Mouse (Mus musculus) MN1 (cell line): Measurements from ENCODE around the gene Mtmr10.

ENCODE experiments used
- DNase-seq: peaks from one replicate; pipeline ENCODE4 v3.0.0-alpha.2; 2016; ENCODE audit warnings: low spot score

Gene Mtmr10

DNA sequence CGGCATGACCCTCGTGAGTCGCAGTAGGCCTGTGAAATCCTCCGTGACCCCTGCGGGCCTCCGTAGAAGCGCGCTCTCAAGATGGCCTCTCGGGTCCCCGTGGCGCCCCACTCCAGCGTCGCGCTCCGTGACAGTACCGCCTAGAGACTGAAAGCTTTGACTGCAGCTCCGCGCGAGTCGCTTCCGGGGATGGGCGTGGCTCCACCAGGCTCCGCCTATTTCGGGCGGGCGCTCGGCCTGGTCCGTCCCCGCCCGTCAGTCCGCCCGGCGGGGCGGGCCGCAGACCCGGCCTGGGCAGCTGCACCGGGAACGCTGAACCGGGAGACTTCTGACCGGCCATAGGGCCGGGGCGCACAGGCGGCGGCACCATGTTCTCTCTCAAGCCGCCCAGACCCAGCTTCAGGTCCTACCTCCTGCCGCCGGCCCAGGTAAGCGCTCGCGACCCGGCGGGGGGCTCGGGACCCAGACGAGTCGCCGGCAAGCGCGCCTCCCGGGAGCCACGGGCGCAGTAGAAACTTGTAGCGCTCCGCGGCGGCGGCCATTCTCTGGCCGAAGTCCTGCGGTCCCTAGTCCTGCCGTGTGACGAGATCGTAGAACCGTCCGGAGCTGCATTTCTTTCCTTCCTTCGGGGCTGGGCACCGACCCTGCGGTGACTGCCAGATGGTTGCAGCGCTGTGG lies at the start of gene Mtmr10:
Gene Mtmr10 (plus strand): TSS at position 240 of the 678 bp plus-strand sequence.
- peak; percentile 75 for DNase-seq

DNA sequence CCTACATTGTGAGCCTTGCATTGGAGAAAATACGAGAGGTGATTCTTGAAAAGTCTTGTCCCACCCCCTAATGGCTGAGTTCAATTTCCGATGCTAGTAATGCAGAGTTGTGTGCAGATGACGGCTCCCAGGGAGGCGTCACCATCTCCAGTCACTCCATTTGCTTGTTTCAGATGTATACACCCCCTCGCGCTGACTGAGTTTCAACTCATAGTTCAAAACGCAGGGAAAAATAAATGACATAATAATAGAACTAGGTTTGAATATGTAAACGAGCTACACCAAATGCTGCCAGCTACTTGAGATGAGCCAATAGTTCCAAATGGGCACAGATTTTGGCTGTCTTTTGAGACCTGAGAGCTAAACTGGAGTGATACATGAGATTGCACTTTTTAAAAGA lies 49.7 kb upstream of the Mtmr10 start:
- DNase-seq, result no peak

DNA sequence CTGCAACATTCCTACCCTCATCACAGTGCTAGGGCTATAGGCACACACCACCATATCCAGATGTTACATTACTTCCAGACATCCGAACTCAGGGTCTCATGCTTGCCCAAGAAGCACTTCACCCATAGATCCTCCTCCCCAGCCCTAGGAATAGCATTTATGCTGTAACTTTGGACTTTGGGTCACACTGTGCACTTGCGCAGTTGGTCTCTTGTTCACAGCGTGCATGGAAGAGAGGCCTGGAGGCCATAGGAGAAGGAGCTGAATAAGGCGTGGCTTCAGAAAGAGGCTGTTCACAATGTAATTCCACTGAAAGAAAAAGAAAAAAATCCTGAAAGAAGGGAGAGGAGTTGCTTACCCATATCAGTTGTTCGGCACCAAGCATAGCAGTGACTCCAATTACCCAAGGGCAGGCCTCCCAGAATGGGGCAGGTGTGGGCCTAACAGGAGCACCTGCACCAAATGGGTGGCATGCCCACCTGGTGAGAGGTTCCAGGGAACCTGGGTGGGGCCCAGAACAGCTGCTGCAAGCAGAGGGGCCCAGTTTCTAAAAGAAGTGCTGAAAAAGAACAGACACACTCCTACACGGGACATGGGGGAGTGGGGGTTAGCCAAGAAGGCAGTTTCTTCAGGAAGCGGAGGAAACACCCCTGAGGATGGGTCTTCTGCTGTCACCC lies 48.9 kb upstream of the Mtmr10 start:
- no peak for DNase-seq

DNA sequence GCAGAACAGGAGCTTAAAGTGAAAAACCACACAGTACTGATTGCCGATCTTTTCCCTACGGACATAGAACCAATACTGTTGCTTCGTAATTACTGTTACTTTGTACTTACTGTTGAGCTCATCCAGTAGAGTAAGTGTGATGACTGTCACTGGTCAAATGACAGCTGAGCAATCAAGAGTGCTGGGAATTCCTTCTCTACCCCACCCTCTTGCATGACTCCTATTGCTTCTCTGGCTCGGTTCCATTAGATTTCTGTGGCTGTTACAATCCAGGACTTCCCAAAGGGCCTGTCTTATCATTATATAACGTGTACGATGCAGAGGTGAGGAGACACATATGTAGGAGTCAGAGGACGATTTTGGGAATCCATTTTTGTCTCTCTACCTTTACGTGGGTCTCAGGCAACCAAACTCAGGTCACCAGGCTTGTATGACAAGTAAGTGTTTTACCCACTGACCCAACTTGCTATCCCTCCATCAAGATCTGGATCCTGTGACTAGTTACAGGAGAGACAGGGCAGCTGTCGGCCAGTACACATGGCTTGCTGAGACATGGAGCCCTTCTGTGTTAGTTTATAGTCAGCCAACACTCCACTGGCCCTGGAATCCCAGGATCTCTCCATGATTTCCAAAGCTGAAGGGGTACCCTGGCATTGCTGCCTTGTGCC lies 48.2 kb upstream of the Mtmr10 start:
- no peak for DNase-seq

DNA sequence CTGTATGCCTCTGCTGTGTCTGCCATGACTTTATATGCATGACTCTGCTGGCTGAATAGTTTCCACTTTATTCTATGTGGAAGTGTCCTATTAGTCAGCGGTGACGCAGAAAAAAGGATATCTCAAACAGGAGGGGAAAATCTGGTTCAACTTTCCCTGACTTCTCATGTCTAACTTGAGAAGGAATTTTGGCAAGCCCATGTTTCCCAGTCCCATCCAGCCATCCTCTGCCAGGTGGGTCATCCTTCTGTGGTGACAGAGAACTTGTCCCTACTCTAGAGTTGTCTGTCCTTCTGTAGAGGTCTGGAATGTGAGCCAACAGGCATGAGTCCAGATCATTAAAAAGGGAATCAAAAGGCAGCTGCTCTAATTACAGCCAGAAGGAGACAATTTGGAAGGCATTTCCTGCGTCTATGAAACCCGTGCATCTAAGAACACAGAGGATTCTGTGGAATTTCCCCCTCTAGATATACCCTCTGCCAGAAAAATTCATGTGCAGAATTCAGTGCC lies 47.6 kb upstream of the Mtmr10 start:
- no peak for DNase-seq

DNA sequence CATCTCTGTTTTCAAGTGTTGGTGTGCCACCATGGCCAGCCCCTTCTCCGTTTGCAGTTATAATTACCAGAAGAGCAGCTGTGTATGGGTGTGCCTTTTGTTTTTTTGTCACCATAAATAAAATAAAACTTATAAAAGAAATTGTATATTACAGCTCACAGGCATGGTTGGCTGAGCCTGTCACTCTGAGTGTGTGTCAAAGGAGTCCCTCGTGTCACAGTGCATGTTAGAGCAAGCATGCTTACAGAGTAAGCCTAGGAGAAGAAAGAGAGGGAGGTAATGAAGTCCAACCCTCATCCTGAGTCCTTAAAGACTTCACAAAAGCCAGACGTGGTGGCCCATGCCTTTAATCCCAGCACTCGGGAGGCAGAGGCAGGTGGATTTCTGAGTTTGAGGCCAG lies 45.0 kb upstream of the Mtmr10 start:
- DNase-seq, result no peak

DNA sequence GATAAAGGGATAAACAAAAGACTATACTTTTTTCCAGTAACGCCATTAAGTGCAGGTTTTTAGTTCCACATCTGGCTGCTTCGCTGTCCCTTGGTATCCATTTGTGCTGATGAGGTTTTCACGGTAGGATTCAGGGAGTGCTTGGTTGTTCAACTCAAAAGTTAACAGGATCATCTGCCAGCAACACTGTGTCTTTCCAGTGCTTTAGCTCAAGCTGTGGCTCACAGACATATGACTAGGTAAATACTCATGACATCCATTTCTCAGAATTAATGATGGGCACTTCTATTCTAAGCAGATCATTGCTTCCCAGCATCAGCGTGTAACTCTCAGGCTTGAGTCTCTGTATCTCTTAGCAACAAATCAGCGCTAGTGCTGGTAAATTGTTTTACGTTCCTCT lies 43.1 kb upstream of the Mtmr10 start:
- DNase-seq, result no peak

DNA sequence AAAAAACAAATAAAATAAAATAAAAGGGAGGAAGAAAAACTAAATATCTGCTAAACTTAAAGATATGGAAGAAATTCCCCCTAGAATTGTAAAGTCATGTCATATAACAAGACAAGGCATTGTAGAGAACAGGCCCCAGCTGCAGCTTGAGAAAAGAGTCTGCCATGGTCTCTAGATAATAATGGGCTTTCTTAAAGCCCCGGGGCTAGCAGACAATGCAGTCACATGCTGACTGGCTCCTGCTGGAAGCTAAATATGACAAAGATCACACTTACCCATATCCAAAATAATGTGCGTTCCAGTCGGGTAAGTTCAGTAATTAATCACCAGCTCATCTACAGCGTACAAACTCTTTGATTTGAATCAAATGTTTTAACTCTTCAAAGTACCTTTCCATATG lies 40.7 kb upstream of the Mtmr10 start:
- DNase-seq, result no peak

DNA sequence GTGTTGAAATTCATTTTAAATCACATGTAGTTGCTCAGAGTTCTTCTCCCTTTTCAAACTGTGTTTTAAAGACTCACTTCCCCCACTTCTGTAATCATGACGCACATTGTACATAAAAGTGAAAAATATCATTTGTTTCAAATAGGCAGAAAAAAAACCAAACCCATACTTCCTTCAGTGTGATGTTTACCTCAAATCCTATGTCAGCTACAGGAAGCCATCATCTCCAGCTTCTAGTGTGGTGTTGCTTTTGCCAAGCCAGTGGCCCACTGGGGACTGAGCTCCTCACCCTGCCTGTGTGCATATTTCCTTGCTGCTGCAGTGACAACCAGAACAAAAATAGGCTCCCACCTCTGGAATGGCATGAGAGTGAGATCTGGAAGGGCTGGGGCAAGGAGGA lies 39.1 kb upstream of the Mtmr10 start:
- DNase-seq, result no peak

DNA sequence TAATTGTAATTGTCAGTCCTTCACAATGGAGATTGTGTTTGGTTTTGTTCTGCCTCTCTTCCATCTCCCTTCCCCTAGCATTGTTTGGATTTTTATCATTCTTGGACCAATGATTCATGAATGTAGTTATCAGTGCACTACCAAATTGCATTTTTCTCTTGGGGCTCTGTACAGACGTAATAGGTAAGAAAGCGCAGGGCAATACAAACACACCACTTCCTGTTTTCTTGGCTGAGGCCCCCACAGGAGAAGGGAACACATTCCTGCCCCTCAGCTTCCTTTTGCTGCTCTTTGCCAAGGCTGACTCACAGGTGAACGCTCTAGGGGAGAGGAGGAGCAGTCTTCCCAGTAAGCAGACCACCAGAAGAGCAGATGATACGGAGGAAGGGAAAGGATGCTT lies 37.7 kb upstream of the Mtmr10 start:
- DNase-seq, result no peak

DNA sequence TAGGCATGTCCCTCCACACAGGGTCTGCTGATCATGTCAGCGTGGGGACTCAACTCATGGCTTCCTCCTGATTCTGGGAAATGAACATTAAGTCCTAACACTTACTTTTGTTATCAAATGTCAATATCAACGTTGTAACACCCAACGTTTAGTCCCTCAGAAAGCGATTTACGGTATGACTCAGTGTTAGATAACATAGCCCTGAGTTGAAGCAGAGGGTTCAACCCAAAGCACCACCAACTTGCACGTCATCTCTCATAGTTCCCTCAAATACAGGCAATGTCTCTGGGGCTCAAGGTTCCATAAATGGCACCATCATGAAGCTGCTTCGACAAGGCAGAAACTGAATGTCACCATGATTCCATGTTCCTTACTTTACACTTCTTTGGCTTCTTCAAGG lies 37.0 kb upstream of the Mtmr10 start:
- no peak for DNase-seq

DNA sequence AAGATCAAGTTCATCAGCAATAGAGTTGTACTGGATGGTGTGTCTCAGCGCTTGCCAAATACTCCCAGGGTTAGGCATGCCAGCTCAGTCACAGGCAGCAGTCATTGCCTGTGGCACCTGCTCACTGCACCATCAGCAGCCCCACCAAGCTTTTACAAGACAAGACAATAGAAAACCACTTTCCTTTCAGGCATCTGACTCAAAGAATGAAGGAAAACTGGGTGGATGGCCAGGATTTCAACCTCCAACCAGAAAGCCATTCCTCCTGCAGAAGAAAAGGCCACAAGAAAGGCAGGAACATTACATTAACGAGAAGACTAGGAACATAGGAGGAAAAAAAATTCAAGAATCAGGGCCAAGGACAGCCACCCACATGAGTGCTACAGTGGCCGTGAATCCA lies 33.7 kb upstream of the Mtmr10 start:
- DNase-seq, result no peak

DNA sequence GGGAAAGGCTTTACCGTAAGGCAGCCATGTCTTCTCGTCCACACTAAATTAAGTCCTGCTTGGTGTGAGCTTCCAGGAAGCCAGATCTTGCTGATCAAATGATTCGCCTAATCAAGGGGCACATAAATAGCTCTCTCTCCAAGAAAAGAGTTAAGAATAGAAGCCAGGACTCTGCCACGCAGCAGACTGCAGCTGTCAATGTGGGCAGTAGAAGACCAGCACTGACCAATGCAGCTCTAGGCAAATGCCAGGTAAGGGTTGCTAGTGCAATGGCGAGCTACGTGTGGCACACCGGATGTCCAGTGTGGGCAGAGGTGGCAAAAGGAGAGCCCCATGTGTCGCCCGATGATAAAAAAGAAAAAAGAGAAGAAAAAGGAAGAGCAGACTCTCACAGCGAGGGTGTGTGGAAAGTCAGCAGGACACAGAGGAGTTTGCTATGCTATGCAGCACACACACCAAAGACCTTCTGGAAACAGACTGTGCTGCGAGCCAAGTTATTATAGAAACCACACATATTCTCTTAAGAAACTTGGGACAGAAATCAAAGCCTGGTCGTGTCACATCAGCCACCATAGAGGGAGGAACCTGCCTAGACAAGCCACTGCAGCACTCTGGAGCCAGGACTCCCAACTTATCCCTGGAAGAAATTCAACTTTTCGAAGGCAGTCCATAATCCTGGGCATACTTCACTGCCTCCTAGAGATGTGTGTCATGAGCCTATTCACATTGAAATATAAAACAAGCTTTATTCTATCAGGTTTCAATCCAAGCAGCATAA lies 21.8 kb upstream of the Mtmr10 start:
- DNase-seq, result no peak

DNA sequence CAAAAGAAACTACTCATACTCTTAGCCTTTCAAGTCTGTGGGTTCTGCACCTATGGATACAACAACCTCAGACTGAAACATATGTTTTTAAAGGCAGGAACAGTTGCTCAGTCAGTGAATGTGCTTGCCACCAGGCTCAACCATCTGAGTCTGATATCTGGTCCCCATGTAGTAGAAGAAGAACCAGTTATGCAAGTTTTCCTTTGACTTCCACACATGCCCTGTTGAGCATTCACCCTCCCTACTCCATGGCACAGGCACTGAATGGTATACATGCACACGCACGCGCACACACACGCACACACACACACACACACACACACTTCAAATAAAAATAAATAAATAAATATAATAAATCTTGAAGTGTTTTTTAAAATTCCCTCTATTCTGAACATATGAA lies 20.9 kb upstream of the Mtmr10 start:
- no peak for DNase-seq

DNA sequence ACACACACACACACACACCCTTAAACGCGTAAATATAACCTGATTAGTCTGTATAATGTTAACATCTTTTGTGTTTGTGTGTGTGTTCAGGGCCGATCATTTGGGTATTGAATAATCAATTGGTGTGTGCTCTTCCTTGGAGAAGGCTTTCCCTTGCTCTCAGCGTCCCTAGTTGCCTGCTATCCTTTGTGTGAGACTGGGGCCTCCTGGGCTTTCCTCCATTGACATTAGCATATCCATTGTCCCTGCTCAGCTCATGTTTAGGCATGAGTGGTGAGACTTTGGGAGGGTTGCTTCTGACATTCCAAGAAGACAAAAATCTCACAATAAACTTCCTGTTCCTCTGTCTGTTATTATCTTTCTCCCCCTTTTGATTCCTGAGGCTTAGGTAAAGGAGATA lies 15.5 kb upstream of the Mtmr10 start:
- DNase-seq, result no peak

DNA sequence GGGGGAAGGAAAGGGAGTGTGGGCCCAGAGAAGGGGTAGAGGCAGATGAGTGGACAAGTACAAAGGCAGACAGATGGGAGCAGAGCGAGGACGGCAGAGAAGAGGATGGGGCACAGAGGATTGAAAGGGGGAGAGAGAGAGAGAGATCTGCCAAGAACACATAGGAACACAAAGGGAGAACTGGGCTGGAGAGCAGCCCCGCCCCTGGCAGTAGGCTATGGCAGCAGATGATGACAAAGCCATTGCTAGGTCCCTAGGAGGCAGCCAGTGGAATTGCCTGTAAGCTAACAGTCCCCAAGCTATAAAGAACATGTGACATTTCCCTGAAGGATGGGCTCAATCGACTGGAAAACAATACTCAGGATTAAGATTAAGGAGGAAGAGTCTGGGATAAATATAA lies 11.9 kb upstream of the Mtmr10 start:
- DNase-seq, result no peak

DNA sequence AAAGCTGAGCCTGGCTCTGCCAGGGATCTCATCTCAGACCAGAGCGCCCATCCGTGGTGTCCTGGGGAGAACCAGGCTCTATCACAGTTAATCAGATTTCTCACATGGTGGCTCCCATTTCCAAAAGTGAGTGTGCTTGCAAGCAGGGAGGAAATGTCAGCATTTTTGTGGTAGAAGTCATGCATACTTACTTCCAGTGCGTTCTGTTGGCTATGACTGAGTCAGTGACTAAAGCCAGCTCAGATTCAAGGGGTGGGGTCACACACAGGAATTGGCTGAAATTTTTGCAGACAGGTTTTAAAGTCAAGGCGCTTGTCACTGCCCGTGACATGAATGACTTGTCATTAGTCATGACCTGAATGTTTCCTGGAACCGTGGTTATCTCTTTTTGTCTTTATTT lies 10.5 kb upstream of the Mtmr10 start:
- DNase-seq, result no peak

DNA sequence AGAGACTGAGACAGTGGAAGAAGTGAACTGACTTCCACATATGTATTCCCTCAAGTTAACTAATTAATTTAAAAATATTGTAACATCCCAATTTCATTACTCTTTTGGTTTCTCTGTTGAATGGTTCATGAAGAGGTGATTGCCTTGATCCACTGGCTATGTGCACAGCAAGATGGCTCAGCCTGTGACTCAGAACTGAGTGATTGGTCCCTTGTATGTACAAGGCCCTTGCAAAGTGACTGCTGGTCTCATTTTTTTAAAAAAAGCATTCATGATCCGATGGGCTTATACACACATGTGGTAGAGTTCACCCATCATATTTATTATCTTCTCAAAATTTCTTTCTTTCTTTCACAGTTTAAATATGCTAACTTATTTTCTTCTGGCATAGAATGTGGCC lies 8.9 kb upstream of the Mtmr10 start:
- no peak for DNase-seq

DNA sequence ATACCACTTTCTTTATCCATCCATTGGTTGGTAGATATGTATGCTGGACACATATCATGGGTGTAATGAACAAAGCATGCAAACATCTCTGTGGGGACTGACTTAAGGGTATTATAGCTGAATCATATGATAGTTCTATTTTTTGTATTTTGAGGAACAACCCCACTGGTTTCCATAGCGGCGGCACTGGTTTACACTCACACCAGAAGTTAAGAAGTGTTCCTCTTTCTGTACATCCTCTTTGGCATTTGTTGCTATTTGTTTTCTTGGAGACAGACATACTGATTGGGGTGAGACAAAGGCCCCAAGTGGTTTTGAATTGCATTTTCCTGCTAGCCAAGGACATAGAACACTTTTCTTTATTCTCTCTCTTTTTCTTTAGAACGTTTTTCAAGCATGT lies 7.9 kb upstream of the Mtmr10 start:
- no peak for DNase-seq

DNA sequence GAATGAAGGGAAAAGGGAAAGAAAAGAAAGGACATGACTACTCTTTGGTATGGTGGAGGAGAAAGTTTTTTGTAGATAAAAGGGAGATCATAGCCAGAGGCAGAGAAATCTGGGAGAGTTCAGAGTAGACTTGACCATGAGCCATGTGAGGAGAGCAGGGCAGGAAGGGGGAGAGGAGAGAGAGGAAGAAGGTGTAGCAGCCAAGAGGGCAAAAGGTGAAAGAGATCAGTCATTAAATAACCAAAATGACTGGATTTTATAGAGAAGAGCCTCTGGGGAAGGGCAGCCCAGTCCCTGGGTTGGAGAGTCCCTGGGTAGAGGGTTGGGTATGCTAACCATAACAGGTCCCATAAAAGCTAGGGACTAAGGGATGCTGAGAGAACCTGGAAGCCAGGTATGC lies 887 bp upstream of the Mtmr10 start:
- no peak for DNase-seq

DNA sequence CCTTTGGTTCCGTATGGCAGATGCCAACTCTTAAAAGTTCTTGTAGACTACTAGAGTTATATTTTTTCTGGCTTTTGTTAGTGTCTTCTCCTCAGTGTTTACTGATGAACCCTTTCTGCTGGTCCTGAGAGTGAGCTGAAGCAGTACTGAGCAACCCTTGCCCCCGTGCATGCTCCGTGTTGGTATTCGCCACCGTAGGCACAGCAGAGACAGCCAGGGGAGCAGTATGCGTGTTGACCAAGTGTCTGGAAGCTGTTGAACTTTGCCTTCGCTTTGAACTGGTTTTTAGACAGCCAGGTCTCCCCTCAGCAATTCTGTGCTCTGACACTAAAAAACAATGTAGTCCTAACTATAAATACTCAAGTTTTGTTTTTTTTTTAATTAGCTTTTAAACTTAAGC lies 2.0 kb downstream of the Mtmr10 start:
- no peak for DNase-seq

DNA sequence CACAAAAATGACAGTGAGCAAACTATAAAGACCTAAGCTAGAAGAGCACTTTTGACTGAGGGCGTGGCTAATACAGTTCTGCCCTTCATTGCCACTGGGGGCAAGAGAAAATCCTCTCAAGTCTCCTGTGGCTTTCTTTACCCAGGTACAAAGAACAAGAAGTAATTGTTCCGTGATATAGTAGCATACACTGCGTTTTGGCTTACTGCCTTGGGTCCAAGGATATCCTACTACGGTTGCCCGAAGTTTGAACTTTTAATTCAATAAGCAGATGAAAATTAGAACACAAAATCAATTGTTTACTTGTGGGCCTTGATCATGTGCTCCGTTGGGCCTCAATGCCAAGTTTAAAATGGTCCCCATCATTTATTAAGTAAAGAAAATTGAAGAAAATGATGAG lies 3.0 kb downstream of the Mtmr10 start:
- no peak for DNase-seq

DNA sequence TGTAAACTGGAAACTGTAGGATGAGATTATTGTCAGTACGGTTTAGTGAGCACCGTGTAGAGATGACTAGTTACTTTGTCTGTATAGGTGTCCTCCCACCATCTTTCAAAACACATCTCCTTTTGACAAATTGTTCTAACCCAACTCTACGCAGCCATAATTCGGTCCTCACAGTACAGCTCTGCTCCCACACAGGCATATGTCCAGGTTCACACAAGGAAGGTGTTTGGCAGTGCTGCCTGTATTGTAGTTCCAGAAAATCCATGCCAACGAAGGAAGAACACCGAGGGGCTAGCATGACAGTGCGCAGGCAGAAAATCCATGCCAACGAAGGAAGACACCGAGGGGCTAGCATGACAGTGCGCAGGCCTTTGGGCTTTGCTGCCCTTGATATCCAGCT lies 4.3 kb downstream of the Mtmr10 start:
- DNase-seq, result no peak
